7 mouse cellular contexts compared by ENCODE assay signal in genomic region chr3:107758638-107759037, GRCm38 (mm10). TPM values are rescaled to one million over a fixed set of nuclear protein-coding genes. Genes with fewer than 3 reads are reported as not detected.
DNase-seq lines count a peak whose midpoint lies in the region; ATAC-seq lines count a peak whose summit lies in the region.

No protein-coding gene starts in this region.

- peak overlapping the region; percentile 85 for H3K4me2 ChIP-seq in lung, embryonic 16.5 days (ENCODE audit: low read depth, low read length)
- peak overlapping the region; percentile 84 for H3K4me2 ChIP-seq in embryonic facial prominence, embryonic 13.5 days
- H3K4me2 ChIP-seq in liver, embryonic 16.5 days (ENCODE audit: low read depth, low read length) = peak overlapping the region; percentile 64

- no peak for ATAC-seq in lung, embryonic 16.5 days (ENCODE audit: low read depth)
- no peak for ATAC-seq in embryonic facial prominence, embryonic 13.5 days (ENCODE audit: insufficient number of reproducible peaks, insufficient read depth, low FRiP score, low TSS enrichment, low read depth)
- no peak for ATAC-seq in liver, embryonic 16.5 days (ENCODE audit: low read depth)

- no peaks in the 10 kb centered on the region; the same call in 1 of the 2 replicates for H3K27me3 ChIP-seq in lung, embryonic 16.5 days (ENCODE audit: control insufficient read depth, insufficient read depth, low read depth, low read length)
- H3K27me3 ChIP-seq in embryonic facial prominence, embryonic 13.5 days = no peaks in the 10 kb centered on the region; the same call in 1 of the 2 replicates
- H3K27me3 ChIP-seq in liver, embryonic 16.5 days (ENCODE audit: control insufficient read depth, insufficient read depth, low read depth, low read length) = peaks cover 25% of the 10 kb centered on the region

- 4% methylated on average over 3 of the region's 3 CpGs for WGBS in lung, embryonic 16.5 days
- 8% methylated on average over 3 of the region's 3 CpGs for WGBS in embryonic facial prominence, embryonic 13.5 days
- WGBS in liver, embryonic 16.5 days (ENCODE audit: insufficient replicate concordance) = 16% methylated on average over 3 of the region's 3 CpGs

- H3K9ac ChIP-seq in lung, embryonic 16.5 days (ENCODE audit: low read length) = peak overlapping the region; percentile 92
- peak overlapping the region; percentile 97 for H3K9ac ChIP-seq in embryonic facial prominence, embryonic 13.5 days
- no peak overlapping the region for H3K9ac ChIP-seq in liver, embryonic 16.5 days (ENCODE audit: low read depth, low read length)

- no peaks in the 10 kb centered on the region for H3K9me3 ChIP-seq in lung, embryonic 16.5 days (ENCODE audit: control insufficient read depth, low read length)
- H3K9me3 ChIP-seq in embryonic facial prominence, embryonic 13.5 days = no peaks in the 10 kb centered on the region
- no peaks in the 10 kb centered on the region for H3K9me3 ChIP-seq in liver, embryonic 16.5 days (replicated peaks; ENCODE audit: control insufficient read depth, low read length)

- peaks cover 22% of the 10 kb centered on the region for H3K4me1 ChIP-seq in lung, embryonic 16.5 days (replicated peaks; ENCODE audit: control insufficient read depth, insufficient read depth, low read length)
- peaks cover 28% of the 10 kb centered on the region for H3K4me1 ChIP-seq in embryonic facial prominence, embryonic 13.5 days
- peaks cover 3% of the 10 kb centered on the region; the same call in 1 of the 2 replicates for H3K4me1 ChIP-seq in liver, embryonic 16.5 days (ENCODE audit: control insufficient read depth, low read depth, low read length)

- H3K4me3 ChIP-seq in lung, embryonic 16.5 days (ENCODE audit: low read length) = peak overlapping the region; percentile 82
- peak overlapping the region; percentile 78 for H3K4me3 ChIP-seq in embryonic facial prominence, embryonic 13.5 days
- H3K4me3 ChIP-seq in liver, embryonic 16.5 days (ENCODE audit: low read depth, low read length) = peak overlapping the region; percentile 66

- intact Hi-C loops in heart, postnatal 25 days (cut with DNase I) = loop anchor here (1.0 to 10.0 kb wide), 2 partner anchors 106 to 134 kb away; no protein-coding TSS in a partner anchor

- H3K27ac ChIP-seq in lung, embryonic 16.5 days (ENCODE audit: low read length) = no peak overlapping the region
- H3K27ac ChIP-seq in embryonic facial prominence, embryonic 13.5 days = no peak overlapping the region
- H3K27ac ChIP-seq in liver, embryonic 16.5 days (ENCODE audit: low read length) = no peak overlapping the region

- no peak for DNase-seq in lung, postnatal 4 days
- DNase-seq in heart, postnatal 25 days (ENCODE audit: low spot score) = peak; percentile 49
- DNase-seq in thymus, postnatal 10 days (ENCODE audit: low spot score in 2 of 2) = no peak
- DNase-seq in ovary, postnatal 10 days (ENCODE audit: low spot score) = no peak

- peaks cover 4% of the 10 kb centered on the region; the same call in 1 of the 2 replicates for H3K36me3 ChIP-seq in lung, embryonic 16.5 days (ENCODE audit: control insufficient read depth, insufficient read depth, low read length)
- H3K36me3 ChIP-seq in embryonic facial prominence, embryonic 13.5 days = peaks cover 19% of the 10 kb centered on the region; the same call in 1 of the 2 replicates
- no peaks in the 10 kb centered on the region for H3K36me3 ChIP-seq in liver, embryonic 16.5 days (ENCODE audit: control insufficient read depth, insufficient read depth)

RNA-seq across cellular contexts. Expression of gene Csf1, which starts 1.6 kb away (rescaled TPM):
- 9.6 and 9.8 TPM in 2 replicates for polyA plus RNA-seq in lung, embryonic 16.5 days (2015; fragmentation: Nextera tagmentation; extraction: Ambion mirVana)
- polyA plus RNA-seq in embryonic facial prominence, embryonic 13.5 days (2015; fragmentation: Nextera tagmentation; extraction: Ambion mirVana) = 9.7 and 9.8 TPM in 2 replicates
- 10 to 100 TPM; 46.8 to 48.6 TPM for total RNA-seq in heart, postnatal 25 days (2021)
- 6.0 and 7.9 TPM in 2 replicates for polyA plus RNA-seq in liver, embryonic 16.5 days (2015; fragmentation: Nextera tagmentation; extraction: Ambion mirVana)
